Mouse (Mus musculus) liver, embryonic 11.5 days (tissue): ENCODE results near the gene 4930512M02Rik. TPM values are rescaled to one million over a fixed set of nuclear protein-coding genes. Genes with fewer than 3 reads are reported as not detected.

Experiments used
- ATAC-seq: fragments of 200-750 bp; cut with Nextera tagmentation; replicated peaks from 2 replicates; pipeline ENCODE4 v1.8.0; 2017; ENCODE audit warnings: moderate number of reproducible peaks, mild to moderate bottlenecking, moderate TSS enrichment, moderate library complexity; ENCODE audit not compliant: low FRiP score
- DNase-seq: peaks from one replicate; pipeline ENCODE4 v3.0.0-alpha.2; 2017; ENCODE audit warnings: low spot score
- H3K27ac ChIP-seq: fragments of 300-500 bp; sonication (generic); 2 replicates; pipeline ENCODE4 v1.5.1; 2014; ENCODE audit warnings: mild to moderate bottlenecking, low read depth, low read length, control low read depth
- H3K27me3 ChIP-seq: fragments of 300-500 bp; sonication (generic); replicated peaks from 2 replicates; pipeline ENCODE4 v1.6.1; 2014; ENCODE audit warnings: low read length, mixed read lengths; ENCODE audit not compliant: control insufficient read depth, insufficient read depth
- H3K36me3 ChIP-seq: fragments of 300-500 bp; sonication (generic); 2 replicates; pipeline ENCODE4 v1.6.1; 2014; ENCODE audit warnings: mild to moderate bottlenecking, low read length, moderate library complexity, mixed read lengths; ENCODE audit not compliant: control insufficient read depth, insufficient read depth
- H3K4me1 ChIP-seq: fragments of 300-500 bp; sonication (generic); replicated peaks from 2 replicates; pipeline ENCODE4 v1.6.1; 2014; ENCODE audit warnings: low read length, mixed read lengths; ENCODE audit not compliant: control insufficient read depth, insufficient read depth
- H3K4me2 ChIP-seq: fragments of 300-500 bp; sonication (generic); 2 replicates; pipeline ENCODE4 v1.6.1; 2014; ENCODE audit warnings: mild to moderate bottlenecking, control low read depth, moderate library complexity
- H3K4me3 ChIP-seq: fragments of 300-500 bp; sonication (generic); 2 replicates; pipeline ENCODE4 v1.5.1; 2014; ENCODE audit warnings: low read depth, low read length, control low read depth
- H3K9ac ChIP-seq: fragments of 300-500 bp; sonication (generic); 2 replicates; pipeline ENCODE4 v1.6.1; 2014; ENCODE audit warnings: low read depth, low read length, control low read depth
- H3K9me3 ChIP-seq: fragments of 300-500 bp; sonication (generic); 2 replicates; pipeline ENCODE4 v1.6.1; 2016; ENCODE audit warnings: low read length, inconsistent platforms, mixed read lengths; ENCODE audit not compliant: control insufficient read depth
- WGBS: fragments of 180-500 bp; shearing (Covaris S2); extraction: QIAGEN DNeasy Blood & Tissue Kit; methylation state at CpG from one replicate; pipeline ENCODE4 v1.1.7; 2014; 5-methylcytosine and 5-hydroxymethylcytosine counted together
- polyA plus RNA-seq: library from polyadenylated mRNA; unstranded; fragments of >200 nt; fragmentation: Nextera tagmentation; extraction: Ambion mirVana; gene quantifications from 2 replicates; pipeline ENCODE4 v1.2.1, GENCODE M21; 2014

The 4930512M02Rik gene
- polyA plus RNA-seq, 1 experiment from 2014 or later, result not detected

DNA sequence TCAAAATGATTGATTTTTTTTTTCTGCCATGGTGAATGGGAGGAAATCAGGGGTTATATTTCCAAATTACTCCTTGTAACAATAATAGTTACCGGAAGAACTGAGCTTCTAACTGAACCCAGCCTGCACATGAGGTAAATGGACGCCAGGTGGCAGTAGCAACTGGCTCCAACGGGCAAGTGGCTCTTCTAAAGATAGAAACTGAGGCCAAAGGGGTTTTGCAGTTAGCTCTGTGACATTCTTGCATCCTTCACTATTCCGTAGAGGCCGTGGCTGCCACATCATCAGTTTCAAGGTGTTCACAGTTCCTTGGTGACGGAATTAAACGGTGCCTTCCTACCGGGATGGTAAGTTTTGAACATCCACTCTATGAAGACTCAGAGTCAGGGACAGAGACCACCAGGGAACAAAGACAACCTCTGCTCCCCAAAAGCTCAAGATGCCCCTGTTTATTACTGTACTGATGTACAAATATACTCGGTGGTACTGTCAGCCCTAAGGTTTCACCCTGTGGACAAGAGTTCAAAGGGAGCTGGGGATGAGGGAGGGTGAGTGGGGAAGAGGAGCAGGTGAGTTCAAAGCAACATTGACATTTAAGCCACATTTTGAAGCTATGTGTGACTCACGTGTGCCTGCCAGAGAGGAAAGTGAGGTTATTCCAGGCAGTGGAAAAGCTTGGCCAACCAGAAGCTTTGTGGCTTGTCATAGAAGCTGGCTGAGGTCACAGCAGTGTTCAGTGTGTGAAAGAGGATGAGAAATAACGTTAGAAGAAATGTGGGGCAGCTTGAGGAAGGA, 70.3 kb downstream of the 4930512M02Rik start:
- ATAC-seq, result peak; percentile 46
- no peaks in the 10 kb centered on the region; the same call in 1 of the 2 replicates for H3K4me1 ChIP-seq
- DNase-seq, result no peak
- no peak overlapping the region for H3K4me3 ChIP-seq
- 26% methylated on average over 11 of the region's 11 CpGs for WGBS
- no peak overlapping the region; the same call in 1 of the 2 replicates for H3K9ac ChIP-seq
- H3K36me3 ChIP-seq, result no peaks in the 10 kb centered on the region
- no peak overlapping the region for H3K27ac ChIP-seq
- 0 out of 2 replicates have a peak overlapping the region, but pooled peaks have one; percentile 25 for H3K4me2 ChIP-seq
- H3K9me3 ChIP-seq, result no peaks in the 10 kb centered on the region
- H3K27me3 ChIP-seq, result no peaks in the 10 kb centered on the region

DNA sequence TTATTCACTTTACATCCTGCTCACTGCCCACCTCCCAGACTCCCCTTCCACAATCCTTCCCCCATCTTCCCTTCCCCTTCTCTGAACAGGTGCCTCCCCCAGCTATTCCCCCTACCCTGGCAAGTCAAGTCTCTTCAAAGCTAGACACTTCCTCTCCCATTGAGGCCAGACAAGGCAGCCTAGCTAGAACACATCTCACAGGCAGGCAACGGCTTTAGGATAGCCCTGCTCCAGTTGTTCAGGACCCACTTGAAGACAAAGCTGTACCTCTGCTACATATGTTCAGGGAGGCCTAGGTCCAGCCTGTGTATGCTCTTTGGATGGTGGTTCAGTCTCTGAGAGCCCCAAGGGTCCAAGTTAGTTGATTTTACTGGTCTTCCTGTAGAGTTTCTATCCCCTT, 71.4 kb downstream of the 4930512M02Rik start:
- Histone ChIP-seq H3K27me3 (no peaks in the 10 kb centered on the region), H3K36me3 (no peaks in the 10 kb centered on the region), H3K4me3 (no peak overlapping the region), H3K4me2 (no peak overlapping the region), H3K9me3 (no peaks in the 10 kb centered on the region), H3K27ac (no peak overlapping the region), H3K4me1 (no peaks in the 10 kb centered on the region; the same call in 1 of the 2 replicates), H3K9ac (no peak overlapping the region)
- WGBS, result 45% methylated on average over 1 of the region's 1 CpGs
- ATAC-seq (no peak), DNase-seq (no peak)

DNA sequence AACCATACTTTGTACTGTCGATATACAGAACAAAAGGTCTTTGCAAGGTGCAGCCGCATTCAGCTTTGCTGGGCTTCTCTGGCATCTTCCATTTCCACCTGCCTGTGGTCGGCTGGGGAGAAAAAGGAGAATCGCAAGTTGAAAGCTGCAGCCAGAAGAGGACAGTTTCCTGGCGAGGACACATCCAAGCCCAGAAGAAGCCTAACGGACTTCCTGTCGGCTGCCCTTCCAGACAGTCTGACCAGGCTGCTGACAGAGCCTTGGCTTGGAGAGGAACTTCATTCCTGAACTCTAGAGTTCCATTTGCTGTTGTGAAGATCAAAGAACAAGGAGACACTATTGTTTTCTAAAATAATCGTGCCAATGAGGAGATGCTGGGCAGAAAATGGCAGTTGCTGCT, 72.1 kb downstream of the 4930512M02Rik start:
- Histone ChIP-seq H3K4me3 (no peak overlapping the region), H3K27ac (no peak overlapping the region), H3K4me1 (no peaks in the 10 kb centered on the region; the same call in 1 of the 2 replicates), H3K9ac (no peak overlapping the region), H3K36me3 (no peaks in the 10 kb centered on the region), H3K27me3 (no peaks in the 10 kb centered on the region), H3K9me3 (no peaks in the 10 kb centered on the region), H3K4me2 (no peak overlapping the region)
- no peak for DNase-seq
- 56% methylated on average over 8 of the region's 8 CpGs for WGBS
- ATAC-seq, result no peak

DNA sequence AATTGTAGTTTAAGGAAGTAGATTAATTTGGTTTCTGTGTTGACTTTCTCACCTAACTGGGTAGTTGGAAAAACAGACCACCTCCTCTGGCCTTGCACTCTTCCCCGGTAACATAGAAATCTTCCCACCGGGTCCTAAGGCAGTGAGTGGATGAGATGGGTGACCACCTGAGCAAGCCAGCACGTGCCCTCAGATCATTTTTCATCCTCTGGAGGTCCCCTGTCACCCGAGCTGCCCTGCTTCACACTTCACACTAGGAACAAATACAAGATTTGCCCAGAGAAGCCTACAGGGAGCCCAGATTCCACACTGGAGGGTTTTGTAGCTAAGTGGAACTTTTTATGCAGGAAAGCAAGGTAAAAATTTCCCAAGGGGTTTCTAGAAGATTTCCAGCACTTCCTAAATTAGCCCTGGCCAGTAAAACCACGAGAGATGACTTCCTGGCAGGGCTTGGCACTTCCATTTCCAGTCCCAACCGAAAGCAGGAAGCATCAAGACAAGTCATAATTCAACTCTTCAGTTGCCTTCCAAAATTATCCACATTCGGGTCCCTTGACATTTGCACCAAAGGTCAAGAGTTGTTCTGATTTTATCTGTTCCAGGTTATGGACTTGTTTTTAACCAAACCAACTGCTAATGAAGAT, 79.9 kb downstream of the 4930512M02Rik start:
- no peaks in the 10 kb centered on the region for H3K27me3 ChIP-seq
- no peak overlapping the region for H3K4me2 ChIP-seq
- 52% methylated on average over 7 of the region's 7 CpGs for WGBS
- no peak for DNase-seq
- no peak for ATAC-seq
- no peak overlapping the region for H3K4me3 ChIP-seq
- H3K27ac ChIP-seq, result no peak overlapping the region
- no peaks in the 10 kb centered on the region for H3K36me3 ChIP-seq
- no peaks in the 10 kb centered on the region for H3K4me1 ChIP-seq
- no peak overlapping the region for H3K9ac ChIP-seq
- no peaks in the 10 kb centered on the region for H3K9me3 ChIP-seq

DNA sequence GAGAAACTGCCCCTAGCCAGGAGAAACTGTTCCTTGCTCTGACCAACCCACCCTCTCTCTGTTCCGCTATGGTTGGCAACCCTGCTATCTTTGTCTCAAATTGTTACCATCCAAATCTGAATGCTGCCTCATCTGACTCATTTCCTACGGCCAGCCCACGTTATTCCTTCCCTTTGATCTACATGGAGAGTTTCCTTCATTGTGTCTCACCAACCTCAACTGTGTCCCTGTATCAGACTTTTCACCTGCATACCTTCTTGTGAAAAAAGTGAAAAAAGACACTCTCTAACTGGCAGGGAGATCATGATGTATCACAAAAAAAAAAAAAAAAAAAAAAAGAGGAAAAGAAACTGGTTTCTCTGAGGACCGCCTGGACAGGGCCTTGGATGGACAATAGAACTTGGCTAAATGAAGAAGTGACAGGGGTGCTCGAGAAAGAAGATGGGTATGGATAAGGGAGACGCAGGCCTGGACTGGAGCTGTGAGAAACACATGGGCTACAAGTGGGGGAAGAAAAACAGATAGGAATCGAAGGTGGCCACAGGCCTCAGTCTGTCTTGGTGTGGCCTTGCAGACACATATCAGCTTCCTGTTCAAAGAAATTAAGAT, 80.6 kb downstream of the 4930512M02Rik start:
- Histone ChIP-seq H3K36me3 (no peaks in the 10 kb centered on the region), H3K27me3 (no peaks in the 10 kb centered on the region), H3K4me2 (no peak overlapping the region), H3K4me1 (no peaks in the 10 kb centered on the region), H3K4me3 (no peak overlapping the region), H3K27ac (no peak overlapping the region), H3K9me3 (no peaks in the 10 kb centered on the region), H3K9ac (no peak overlapping the region)
- no peak for ATAC-seq
- DNase-seq, result no peak
- WGBS, result 63% methylated on average over 7 of the region's 7 CpGs

DNA sequence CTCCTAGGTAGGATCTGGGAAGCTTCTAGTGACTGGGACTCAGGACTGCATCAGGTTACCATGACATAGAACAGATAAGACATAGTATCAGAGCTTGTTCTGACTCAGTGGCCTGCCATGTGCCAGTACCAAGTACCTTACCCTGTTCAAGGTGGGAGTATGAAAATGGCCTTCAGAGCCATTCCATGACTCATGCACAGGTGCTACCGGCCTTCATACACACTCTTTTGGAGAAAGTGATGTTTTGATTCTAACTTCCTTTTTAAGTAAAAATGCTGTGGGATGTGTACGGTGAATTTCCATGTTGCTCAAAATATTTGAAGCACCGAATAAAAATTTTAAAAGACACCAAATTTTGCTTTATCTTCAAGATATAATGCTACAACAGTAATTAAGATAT, 81.7 kb downstream of the 4930512M02Rik start:
- H3K27me3 ChIP-seq, result no peaks in the 10 kb centered on the region
- no peak overlapping the region for H3K27ac ChIP-seq
- no peak for DNase-seq
- H3K4me1 ChIP-seq, result no peaks in the 10 kb centered on the region
- no peak overlapping the region for H3K4me3 ChIP-seq
- H3K36me3 ChIP-seq, result no peaks in the 10 kb centered on the region
- no peaks in the 10 kb centered on the region for H3K9me3 ChIP-seq
- 91% methylated on average over 3 of the region's 3 CpGs for WGBS
- H3K9ac ChIP-seq, result no peak overlapping the region
- H3K4me2 ChIP-seq, result no peak overlapping the region
- no peak for ATAC-seq

Other genes starting within 250 kb of the 4930512M02Rik start
- gene Spata48, start 165.7 kb downstream of the 4930512M02Rik start, polyA plus RNA-seq, result 0.69 and 0.99 TPM in 2 replicates
- gene Zpbp, start 165.4 kb downstream of the 4930512M02Rik start, polyA plus RNA-seq, result 0.69 and 0.80 TPM in 2 replicates
- 105 and 120 TPM in 2 replicates for gene Ikzf1, start 57.2 kb upstream of the 4930512M02Rik start, polyA plus RNA-seq
- gene Fignl1, start 181.1 kb upstream of the 4930512M02Rik start, polyA plus RNA-seq, result 122 and 151 TPM in 2 replicates